Comparison of ENCODE assay signal across 1 mouse cellular context in the genomic region with DNA sequence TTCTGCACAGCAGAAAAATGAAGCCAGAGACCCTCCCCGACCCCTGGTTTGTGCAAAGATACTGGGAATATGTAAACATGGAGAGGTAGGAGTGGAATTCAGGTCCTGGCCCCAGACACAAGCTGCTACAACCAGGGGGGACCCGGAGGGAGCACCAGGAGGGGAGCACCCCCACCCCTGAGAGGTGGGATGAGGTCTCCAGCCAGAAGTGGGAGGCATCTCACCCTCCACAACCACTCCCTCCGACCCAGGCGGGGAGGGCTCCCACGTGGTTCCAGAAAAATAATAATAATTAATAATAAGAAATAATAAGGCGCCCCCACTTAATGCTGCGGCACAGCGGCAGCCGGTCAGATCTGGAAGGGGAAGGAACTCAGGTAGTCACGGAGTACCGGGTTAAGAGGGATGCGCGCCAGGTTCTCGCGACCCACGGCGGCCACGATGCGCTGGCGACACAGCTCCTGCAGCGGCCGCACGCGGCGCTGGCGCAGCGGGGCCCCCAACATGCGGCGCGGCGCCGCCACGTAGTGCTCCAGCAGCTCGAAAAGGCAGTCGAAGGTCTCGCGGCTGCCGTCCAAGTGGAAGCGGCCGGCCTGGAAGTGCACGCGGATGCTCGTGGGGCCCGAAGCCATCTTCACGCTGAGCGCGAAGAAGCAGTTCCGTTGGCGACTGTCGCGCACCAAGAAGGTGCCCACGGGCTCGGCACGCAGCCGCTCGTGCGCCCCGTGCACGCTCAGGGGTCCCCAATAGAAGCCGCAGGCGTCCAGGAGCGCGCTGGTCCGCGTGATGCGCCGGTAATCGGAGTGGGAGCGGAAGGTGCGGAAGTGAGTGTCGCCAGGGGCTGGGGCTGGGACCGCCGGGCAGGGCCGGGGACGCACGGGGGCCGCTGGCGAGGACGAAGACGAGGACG.
A peak's percentile ranks its signal among the peaks of the same experiment; 100 is the strongest.
TF ChIP-seq lines count a peak whose summit lies in the region.

No protein-coding gene starts in this region.

TF ChIP-seq in CH12.LX, 34 proteins besides CTCF, POLR2A, EP300 and RAD21:
- peak; percentile 56; the same call in 1 of the 2 replicates for TF ChIP-seq MYC (IDR thresholded peaks at IDR 0.05; ENCODE audit: low read depth, low read length)
- TF ChIP-seq UBTF (IDR thresholded peaks at IDR 0.05; ENCODE audit: low read depth, low read length): 0 out of 2 replicates have a peak, but pooled peaks have one; percentile 53
- peak; percentile 76; the same call in 1 of the 2 replicates for TF ChIP-seq ZMIZ1 (IDR thresholded peaks at IDR 0.05; ENCODE audit: low read depth, low read length)
- TF ChIP-seq BHLHE40 (IDR thresholded peaks at IDR 0.05; ENCODE audit: low read depth, low read length): peak; percentile 78
- no peak for TF ChIP-seq POLR2AphosphoS2 (IDR thresholded peaks at IDR 0.05; ENCODE audit: low read depth, low read length)
- TF ChIP-seq MAX (IDR thresholded peaks at IDR 0.05; ENCODE audit: low read length): peak; percentile 33
- TF ChIP-seq MXI1 (IDR thresholded peaks at IDR 0.05; ENCODE audit: low read depth, low read length): peak; percentile 79
- 0 out of 2 replicates have a peak, but pooled peaks have one; percentile 62 for TF ChIP-seq SIN3A (IDR thresholded peaks at IDR 0.05; ENCODE audit: low read length)
- TF ChIP-seq ZC3H11A (IDR thresholded peaks at IDR 0.05; ENCODE audit: low read depth, low read length): no peak
- TF ChIP-seq ELF1 (IDR thresholded peaks at IDR 0.05; ENCODE audit: low read depth, low read length): no peak
- TF ChIP-seq MAZ (IDR thresholded peaks at IDR 0.05; ENCODE audit: low read depth, low read length): 0 out of 2 replicates have a peak, but pooled peaks have one; percentile 22
- no peak for TF ChIP-seq JUND (conservative IDR thresholded peaks at IDR 0.05; ENCODE audit: low read depth, low read length)
- TF ChIP-seq CHD1 (IDR thresholded peaks at IDR 0.05; ENCODE audit: low read depth, low read length): no peak; the same call in none of the 2 replicates
TF ChIP-seq in CH12.LX: peak in this region for 8.
